Mouse (Mus musculus) heart, postnatal 0 days (tissue): ENCODE results near the gene Fes. TPM values are rescaled to one million over a fixed set of nuclear protein-coding genes. Genes with fewer than 3 reads are reported as not detected.

Source experiments
- ATAC-seq: fragments of 200-750 bp; cut with Nextera tagmentation; 2 replicates; pipeline ENCODE4 v1.8.0; 2017; ENCODE audit warnings: low read depth, moderate number of reproducible peaks, moderate library complexity; ENCODE audit not compliant: insufficient read depth
- DNase-seq: peaks from one replicate; pipeline ENCODE4 v3.0.0-alpha.2; 2016; ENCODE audit warnings: low spot score
- H3K27ac ChIP-seq: fragments of 300-500 bp; sonication (generic); 2 replicates; pipeline ENCODE4 v1.5.1; 2014; ENCODE audit warnings: low read depth, mild to moderate bottlenecking
- H3K27me3 ChIP-seq: fragments of 300-500 bp; sonication (generic); 2 replicates; pipeline ENCODE4 v1.6.1; 2014; ENCODE audit warnings: low read length, mixed read lengths; ENCODE audit not compliant: control insufficient read depth, insufficient read depth
- H3K36me3 ChIP-seq: fragments of 300-500 bp; sonication (generic); replicated peaks from 2 replicates; pipeline ENCODE4 v1.6.1; 2014; ENCODE audit warnings: low read length, mixed read lengths; ENCODE audit not compliant: control insufficient read depth, insufficient read depth
- H3K4me1 ChIP-seq: fragments of 300-500 bp; sonication (generic); 2 replicates; pipeline ENCODE4 v1.6.1; 2014; ENCODE audit warnings: antibody characterized with exemption; ENCODE audit not compliant: control insufficient read depth, insufficient read depth
- H3K4me2 ChIP-seq: fragments of 300-500 bp; sonication (generic); 2 replicates; pipeline ENCODE4 v1.6.1; 2014; ENCODE audit warnings: low read depth, mild to moderate bottlenecking, low read length, moderate library complexity
- H3K4me3 ChIP-seq: fragments of 300-500 bp; sonication (generic); 2 replicates; pipeline ENCODE4 v1.5.1; 2014; ENCODE audit warnings: low read depth, low read length
- H3K9ac ChIP-seq: fragments of 300-500 bp; sonication (generic); replicated peaks from 2 replicates; pipeline ENCODE4 v1.6.1; 2014; ENCODE audit warnings: low read depth, low read length, mixed read lengths
- H3K9me3 ChIP-seq: fragments of 300-500 bp; sonication (generic); replicated peaks from 2 replicates; pipeline ENCODE4 v1.6.1; 2016; ENCODE audit warnings: low read length; ENCODE audit not compliant: control insufficient read depth
- CTCF ChIP-seq: IDR thresholded peaks from 2 replicates; pipeline ENCODE4 v1.5.1; 2016; ENCODE audit warnings: antibody characterized with exemption, control low read depth, low read depth
- EP300 ChIP-seq: IDR thresholded peaks from 2 replicates; pipeline ENCODE4 v1.6.1; 2016; ENCODE audit warnings: antibody characterized with exemption, low read depth
- WGBS: fragments of 180-500 bp; shearing (Covaris S2); extraction: QIAGEN DNeasy Blood & Tissue Kit; methylation state at CpG from one replicate; pipeline ENCODE4 v1.1.7; 2014; 5-methylcytosine and 5-hydroxymethylcytosine counted together
- polyA plus RNA-seq: library from polyadenylated mRNA; unstranded; fragments of >200 nt; fragmentation: Nextera tagmentation; extraction: Ambion mirVana; gene quantifications from 2 replicates; pipeline ENCODE4 v1.2.1, GENCODE M21; 2015
- total RNA-seq: library from RNA; depleted of rRNA; stranded (reverse); fragments of >200 nt; gene quantifications from 2 replicates; pipeline ENCODE4 v1.2.3, GENCODE M21; 2014; ENCODE audit warnings: low replicate concordance

Fes gene
- total and polyA plus RNA-seq, 2 experiments from 2014 or later: 9.7 to 13.5 TPM

DNA sequence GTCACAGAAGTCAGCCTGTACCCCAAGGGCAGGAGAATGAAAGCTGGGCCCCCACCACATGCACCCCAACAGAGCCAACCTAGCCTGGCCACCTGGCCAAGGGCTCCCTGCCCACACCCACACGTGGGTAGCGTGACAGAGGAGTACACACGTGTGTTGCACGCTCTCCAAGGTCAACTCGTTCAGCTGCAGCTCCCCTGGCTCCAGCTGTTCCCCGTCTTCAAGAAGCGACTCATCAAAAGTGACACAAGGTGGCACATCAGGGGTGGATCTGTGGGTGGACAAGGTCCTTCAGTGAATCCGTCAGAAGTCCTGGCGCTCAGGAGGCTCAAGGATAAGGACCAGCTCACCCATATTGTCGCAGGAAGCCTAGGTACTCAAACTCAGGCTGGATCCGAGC is 4.8 kb downstream of the Fes start:
- Histone ChIP-seq H3K9me3 (no peaks in the 10 kb centered on the region), H3K4me3 (no peak overlapping the region), H3K27ac (no peak overlapping the region), H3K9ac (no peak overlapping the region), H3K4me2 (no peak overlapping the region), H3K36me3 (peaks cover 43% of the 10 kb centered on the region), H3K27me3 (no peaks in the 10 kb centered on the region), H3K4me1 (no peaks in the 10 kb centered on the region)
- DNase-seq: no peak
- ATAC-seq: no peak
- TF ChIP-seq EP300 (no peak), CTCF (no peak)
- WGBS: 81% methylated on average over 11 of the region's 11 CpGs

DNA sequence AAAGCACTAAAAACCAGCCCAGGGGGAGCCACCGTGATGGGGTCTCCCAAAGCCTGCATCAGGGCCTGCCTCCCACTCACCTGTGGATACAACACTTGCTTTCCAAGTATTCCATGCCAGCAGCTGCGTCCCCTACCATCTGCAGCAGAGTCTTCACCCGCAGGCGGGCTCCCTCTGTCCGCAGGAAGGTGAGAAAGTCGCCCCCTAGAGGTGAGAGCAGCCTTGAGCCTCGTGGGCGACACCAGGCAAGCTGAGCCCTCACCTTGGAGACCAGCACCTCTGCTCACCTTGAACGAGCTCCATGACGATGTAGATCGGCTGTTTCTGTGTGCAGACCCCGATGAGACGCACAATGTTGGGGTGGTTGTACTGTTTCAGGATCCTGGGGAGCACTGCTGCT is 8.2 kb downstream of the Fes start:
- H3K27me3 ChIP-seq: no peaks in the 10 kb centered on the region
- ATAC-seq (no peak), DNase-seq (no peak)
- H3K4me3 ChIP-seq: no peak overlapping the region
- peaks cover 43% of the 10 kb centered on the region for H3K36me3 ChIP-seq
- no peak overlapping the region for H3K9ac ChIP-seq
- no peaks in the 10 kb centered on the region for H3K4me1 ChIP-seq
- no peak overlapping the region for H3K27ac ChIP-seq
- no peak for TF ChIP-seq EP300
- peak; percentile 40 for TF ChIP-seq CTCF
- H3K9me3 ChIP-seq: no peaks in the 10 kb centered on the region
- H3K4me2 ChIP-seq: no peak overlapping the region
- 67% methylated on average over 13 of the region's 13 CpGs for WGBS

DNA sequence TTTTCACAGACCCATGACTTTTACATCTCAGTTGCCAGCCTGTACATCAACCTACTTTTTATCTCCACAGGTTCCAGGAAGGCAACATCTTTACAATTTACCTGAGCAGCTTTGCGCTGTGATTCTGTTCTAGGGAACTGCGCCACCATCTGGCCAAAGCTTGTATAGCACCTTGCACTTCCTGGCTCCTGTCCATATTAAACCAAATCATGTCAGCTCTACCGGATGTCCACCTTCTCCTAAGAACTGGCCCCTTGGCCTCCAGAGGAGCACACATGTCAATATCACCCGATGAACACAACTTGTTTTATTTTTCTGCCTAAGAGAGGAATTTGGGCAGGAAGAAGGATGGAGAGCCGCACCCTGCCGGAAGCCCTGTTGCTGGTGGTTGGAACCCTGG is 10.3 kb downstream of the Fes start:
- H3K27me3 ChIP-seq: no peaks in the 10 kb centered on the region
- no peak overlapping the region for H3K4me3 ChIP-seq
- ATAC-seq (0 out of 2 replicates have a peak, but pooled peaks have one; percentile 31), DNase-seq (peak; percentile 53)
- H3K27ac ChIP-seq: no peak overlapping the region
- no peaks in the 10 kb centered on the region for H3K9me3 ChIP-seq
- no peak overlapping the region for H3K9ac ChIP-seq
- H3K4me1 ChIP-seq: no peaks in the 10 kb centered on the region
- 25% methylated on average over 6 of the region's 6 CpGs for WGBS
- H3K36me3 ChIP-seq: peaks cover 30% of the 10 kb centered on the region
- no peak overlapping the region for H3K4me2 ChIP-seq
- no peak for TF ChIP-seq EP300
- TF ChIP-seq CTCF: peak; percentile 86

DNA sequence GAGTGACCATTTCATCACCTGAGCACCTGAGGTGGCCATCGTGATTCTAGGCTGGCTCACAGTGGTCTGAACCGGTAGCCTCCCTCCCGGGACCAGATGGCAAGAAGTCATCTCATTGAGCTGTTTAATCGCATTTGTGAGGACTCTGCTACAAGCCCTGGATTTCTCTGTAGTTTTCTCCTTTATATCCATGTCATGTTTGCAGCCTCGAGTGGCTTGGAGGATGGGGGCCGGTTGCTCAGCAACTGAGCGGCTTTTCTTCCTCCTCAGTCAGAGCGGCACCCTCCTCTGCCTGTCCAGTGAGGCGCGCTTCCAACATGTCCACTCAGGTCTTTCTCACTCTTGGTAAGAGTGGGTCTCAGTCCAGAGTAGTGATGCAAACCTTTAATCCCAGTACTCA is 11.6 kb downstream of the Fes start:
- no peak for ATAC-seq
- no peak for DNase-seq
- Histone ChIP-seq H3K4me1 (no peaks in the 10 kb centered on the region), H3K4me2 (no peak overlapping the region), H3K4me3 (no peak overlapping the region), H3K9me3 (no peaks in the 10 kb centered on the region), H3K36me3 (peaks cover 23% of the 10 kb centered on the region), H3K9ac (no peak overlapping the region), H3K27ac (no peak overlapping the region), H3K27me3 (no peaks in the 10 kb centered on the region)
- no peak for TF ChIP-seq CTCF
- TF ChIP-seq EP300: no peak
- WGBS: 79% methylated on average over 10 of the region's 10 CpGs

DNA sequence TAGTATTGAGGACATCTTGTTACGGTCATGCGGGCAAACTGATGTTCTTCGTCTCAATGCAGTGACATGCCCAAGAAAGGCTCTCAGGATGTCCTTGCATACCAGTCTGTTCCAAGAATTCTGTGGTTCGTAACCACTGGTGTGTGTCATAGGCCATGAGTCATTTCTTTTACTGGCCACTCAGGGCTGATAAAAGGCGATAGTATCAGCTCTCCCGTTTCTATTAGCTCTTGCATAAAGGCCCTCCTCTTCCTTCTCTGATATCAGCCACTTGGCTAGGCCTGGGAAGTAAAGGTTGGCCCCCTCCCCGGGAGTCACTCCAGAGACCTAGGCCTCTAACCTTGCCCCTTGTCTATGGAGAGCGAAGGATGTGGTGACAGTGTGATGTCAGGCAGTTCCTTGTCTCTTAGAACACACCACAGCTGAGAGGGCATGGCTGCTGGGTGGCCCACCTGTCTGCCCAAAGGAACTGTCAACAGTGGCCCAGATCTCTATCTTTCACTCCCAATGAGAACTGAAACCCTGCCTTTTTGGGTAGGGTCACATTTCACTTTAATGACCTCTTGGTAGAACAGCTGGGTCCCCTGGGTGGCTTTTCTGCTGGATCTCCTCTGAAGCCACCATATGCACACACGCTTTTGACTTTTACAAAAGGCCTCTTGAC is 12.2 kb downstream of the Fes start:
- peak; percentile 14 for DNase-seq
- no peak for ATAC-seq
- no peak for TF ChIP-seq CTCF
- TF ChIP-seq EP300: no peak
- no peak overlapping the region for H3K4me3 ChIP-seq
- no peak overlapping the region for H3K9ac ChIP-seq
- H3K4me2 ChIP-seq: no peak overlapping the region
- no peak overlapping the region for H3K27ac ChIP-seq
- H3K9me3 ChIP-seq: no peaks in the 10 kb centered on the region
- no peaks in the 10 kb centered on the region for H3K4me1 ChIP-seq
- 49% methylated on average over 9 of the region's 9 CpGs for WGBS
- peaks cover 19% of the 10 kb centered on the region for H3K36me3 ChIP-seq
- H3K27me3 ChIP-seq: no peaks in the 10 kb centered on the region

DNA sequence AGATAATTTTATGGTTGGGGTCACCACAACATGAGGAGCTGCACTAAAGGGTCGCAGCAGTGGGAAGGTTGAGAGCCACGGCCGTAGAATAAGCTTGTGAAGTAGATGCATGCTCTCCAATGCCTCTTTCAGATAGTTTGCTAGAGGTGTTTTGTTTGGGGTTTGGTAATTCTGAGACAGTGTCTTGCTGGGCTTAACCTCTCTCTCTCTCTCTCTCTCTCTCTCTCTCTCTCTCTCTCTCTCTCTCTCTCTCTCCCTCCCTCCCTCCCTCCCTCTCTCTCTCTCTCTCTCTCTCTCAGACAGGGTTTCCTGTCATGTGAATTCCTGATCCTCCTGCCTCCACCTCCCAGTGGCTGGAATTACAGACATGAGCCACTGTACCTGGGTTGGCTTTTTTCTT is 13.0 kb downstream of the Fes start:
- WGBS: 93% methylated on average over 3 of the region's 3 CpGs
- H3K9ac ChIP-seq: no peak overlapping the region
- ATAC-seq: no peak
- no peak overlapping the region for H3K27ac ChIP-seq
- TF ChIP-seq CTCF (no peak), EP300 (no peak)
- H3K4me1 ChIP-seq: 0 out of 2 replicates have a peak, but pooled peaks cover 3% of the 10 kb centered on the region
- no peak overlapping the region for H3K4me2 ChIP-seq
- no peaks in the 10 kb centered on the region for H3K9me3 ChIP-seq
- no peak for DNase-seq
- H3K27me3 ChIP-seq: no peaks in the 10 kb centered on the region
- no peak overlapping the region for H3K4me3 ChIP-seq
- peaks cover 11% of the 10 kb centered on the region; the same call in 1 of the 2 replicates for H3K36me3 ChIP-seq
